Mouse (Mus musculus): ENCODE results near the gene Hvcn1. TPM values are rescaled to one million over a fixed set of nuclear protein-coding genes. Genes with fewer than 3 reads are reported as not detected.

The Hvcn1 gene
- 9.8 and 10.3 TPM in 2 replicates for polyA plus RNA-seq (2015; fragmentation: Nextera tagmentation; extraction: Ambion mirVana)

DNA sequence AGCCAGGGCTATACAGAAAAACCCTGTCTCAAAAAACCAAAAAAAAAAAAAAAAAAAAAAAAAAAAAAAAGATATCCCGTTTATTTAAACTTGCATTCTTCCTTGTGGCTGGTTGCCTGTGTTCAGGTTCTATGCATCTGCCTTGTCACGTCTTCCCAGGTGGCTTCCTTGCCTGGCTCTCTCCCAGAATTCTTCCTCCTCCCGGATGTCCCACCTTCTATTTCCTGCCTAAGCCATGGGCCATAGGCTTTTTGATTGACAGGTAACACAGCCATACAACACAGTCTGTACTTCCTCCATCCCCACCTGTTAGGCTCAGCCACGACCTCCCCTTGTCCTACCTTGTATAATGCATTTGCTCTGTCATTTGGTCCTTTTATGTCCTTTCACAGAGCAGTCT lies at the start of gene Hvcn1:
TSS of gene Hvcn1 (plus strand) at position 330 of the 400 bp plus-strand sequence.
- WGBS: 68% methylated on average over 4 of the region's 4 CpGs
- no peak for ATAC-seq (ENCODE audit: insufficient number of reproducible peaks, low FRiP score, low TSS enrichment, low read depth)
- H3K4me1 ChIP-seq: peaks cover 15% of the 10 kb centered on the region
- H3K27me3 ChIP-seq: no peaks in the 10 kb centered on the region
- H3K9ac ChIP-seq: no peak within 1 kb of the TSS
- no peak within 1 kb of the TSS for H3K4me3 ChIP-seq (replicated peaks)
- H3K9me3 ChIP-seq (replicated peaks): no peaks in the 10 kb centered on the region
- H3K27ac ChIP-seq (replicated peaks): no peak within 1 kb of the TSS
- no peak within 1 kb of the TSS for H3K4me2 ChIP-seq (replicated peaks)
- H3K36me3 ChIP-seq: no peaks in the 10 kb centered on the region

DNA sequence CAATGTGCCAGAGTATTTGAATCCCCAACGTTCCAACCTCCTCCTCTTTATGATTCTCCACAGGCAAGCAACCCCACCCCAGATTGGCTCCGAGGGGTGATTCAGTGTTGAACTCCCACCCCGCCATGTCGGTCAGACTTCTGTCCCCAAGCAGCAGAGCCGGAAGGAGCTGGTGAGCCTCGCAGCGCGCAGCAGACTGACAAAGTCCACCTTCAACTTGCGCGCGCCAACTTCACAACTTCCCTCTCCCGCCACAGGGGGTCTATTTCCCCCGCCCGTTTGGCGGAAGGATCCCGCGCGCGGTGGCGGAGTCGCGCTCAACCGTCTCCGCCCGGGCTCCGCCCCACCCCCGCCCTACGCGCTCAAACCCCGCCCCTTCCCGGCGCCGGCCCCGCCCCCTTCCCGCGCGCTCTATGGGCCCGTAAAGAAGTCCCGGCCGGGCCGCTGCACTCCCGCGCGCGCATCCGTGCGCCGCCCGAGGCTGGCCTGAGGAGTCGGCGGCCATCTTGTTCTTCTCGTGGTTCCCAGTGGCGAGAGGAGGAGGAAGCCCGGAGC lies 48.7 kb upstream of the Hvcn1 start, which contains the start of gene Ppp1cc:
TSS of gene Ppp1cc (plus strand) at position 452 of the 555 bp plus-strand sequence.
- Histone ChIP-seq H3K4me3 (replicated peaks) (peak within 1 kb of the TSS; percentile 85), H3K4me2 (replicated peaks) (peak within 1 kb of the TSS; percentile 65), H3K4me1 (peaks cover 52% of the 10 kb centered on the region), H3K27ac (replicated peaks) (peak within 1 kb of the TSS; percentile 91), H3K9ac (peak within 1 kb of the TSS; percentile 88), H3K36me3 (peaks cover 6% of the 10 kb centered on the region; the same call in 1 of the 2 replicates), H3K9me3 (replicated peaks) (no peaks in the 10 kb centered on the region), H3K27me3 (no peaks in the 10 kb centered on the region)
- peak; percentile 93 for ATAC-seq (ENCODE audit: insufficient number of reproducible peaks, low FRiP score, low TSS enrichment, low read depth)
- WGBS: under 1% methylated on average over 47 of the region's 54 CpGs

DNA sequence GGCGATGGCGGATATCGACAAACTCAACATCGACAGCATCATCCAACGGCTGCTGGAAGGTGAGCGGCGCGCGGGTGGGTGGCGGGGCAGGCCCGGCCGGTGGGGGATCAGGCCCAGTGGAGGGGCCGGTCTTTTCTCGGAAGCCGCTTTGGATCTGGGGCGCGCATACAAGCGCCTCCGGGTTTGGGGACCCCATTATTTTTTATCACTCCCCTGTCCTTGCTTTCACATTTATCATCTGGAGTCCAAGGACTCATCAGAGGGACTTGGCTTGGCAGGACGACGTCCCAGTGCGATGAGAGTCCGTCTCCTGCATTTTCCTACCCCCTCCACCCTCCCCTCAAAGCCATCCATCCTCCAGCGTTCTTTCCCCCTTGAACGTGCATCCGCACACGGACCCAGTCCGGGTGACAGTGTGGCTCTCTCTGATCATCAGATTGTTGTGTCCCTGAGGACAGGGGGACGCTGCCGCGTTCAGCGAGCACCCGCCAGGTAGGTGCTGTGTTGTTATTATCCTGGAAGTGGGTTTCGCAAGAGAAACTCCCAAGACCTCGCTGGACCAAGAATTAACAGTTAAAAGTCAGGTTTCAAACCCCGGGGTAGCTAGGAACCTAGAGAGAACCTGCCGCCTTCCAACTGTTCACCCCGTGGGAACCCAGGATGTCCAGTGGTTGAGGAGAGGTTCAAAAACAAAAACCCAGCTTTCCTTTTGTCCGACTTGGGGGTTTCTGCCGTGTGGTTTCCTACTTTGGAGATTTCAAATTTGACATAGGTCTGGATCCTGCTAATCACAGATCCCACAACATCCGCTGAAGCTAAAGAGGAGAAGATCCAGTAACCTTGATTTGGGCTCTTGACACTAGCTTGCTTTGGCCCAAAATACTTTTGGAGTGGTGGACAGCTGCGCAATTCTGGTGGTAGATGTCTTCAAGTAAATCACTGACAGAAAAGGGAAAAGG lies 47.8 kb upstream of the Hvcn1 start:
- ATAC-seq (ENCODE audit: insufficient number of reproducible peaks, low FRiP score, low TSS enrichment, low read depth): peak; percentile 17; the same call in 1 of the 2 replicates
- no peaks in the 10 kb centered on the region for H3K9me3 ChIP-seq (replicated peaks)
- no peaks in the 10 kb centered on the region for H3K27me3 ChIP-seq
- H3K36me3 ChIP-seq: peaks cover 10% of the 10 kb centered on the region; the same call in 1 of the 2 replicates
- peak overlapping the region; percentile 65 for H3K4me2 ChIP-seq (replicated peaks)
- peak overlapping the region; percentile 76 for H3K27ac ChIP-seq (replicated peaks)
- H3K4me3 ChIP-seq (replicated peaks): peak overlapping the region; percentile 85
- H3K9ac ChIP-seq: peak overlapping the region; percentile 88
- 1% methylated on average over 42 of the region's 42 CpGs for WGBS
- H3K4me1 ChIP-seq: peaks cover 62% of the 10 kb centered on the region

DNA sequence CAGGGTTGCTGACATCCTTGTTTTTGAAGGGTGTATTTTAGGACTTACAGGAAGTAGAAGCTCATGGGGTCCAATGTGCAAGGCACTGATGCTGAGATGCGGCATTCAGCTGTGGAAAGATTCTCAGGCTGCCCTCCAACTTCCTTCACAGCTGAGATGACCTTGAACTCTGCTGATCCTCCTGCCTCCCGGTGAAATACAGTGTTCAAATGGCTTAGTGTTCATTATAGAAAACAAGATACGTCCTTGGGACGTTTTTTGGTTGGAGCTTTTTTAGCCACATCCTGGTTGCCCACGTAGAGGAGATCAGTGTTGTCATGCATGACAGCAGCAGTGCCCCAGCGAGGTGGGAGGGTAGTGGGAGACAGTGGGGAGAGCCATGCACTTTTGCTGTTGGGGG lies 43.4 kb upstream of the Hvcn1 start:
- Histone ChIP-seq H3K4me1 (peaks cover 75% of the 10 kb centered on the region), H3K27me3 (no peaks in the 10 kb centered on the region), H3K27ac (replicated peaks) (no peak overlapping the region), H3K9me3 (replicated peaks) (no peaks in the 10 kb centered on the region), H3K4me2 (replicated peaks) (no peak overlapping the region; the same call in 1 of the 2 replicates), H3K9ac (no peak overlapping the region), H3K36me3 (peaks cover 28% of the 10 kb centered on the region), H3K4me3 (replicated peaks) (no peak overlapping the region)
- ATAC-seq (ENCODE audit: insufficient number of reproducible peaks, low FRiP score, low TSS enrichment, low read depth): no peak
- 37% methylated on average over 6 of the region's 6 CpGs for WGBS

DNA sequence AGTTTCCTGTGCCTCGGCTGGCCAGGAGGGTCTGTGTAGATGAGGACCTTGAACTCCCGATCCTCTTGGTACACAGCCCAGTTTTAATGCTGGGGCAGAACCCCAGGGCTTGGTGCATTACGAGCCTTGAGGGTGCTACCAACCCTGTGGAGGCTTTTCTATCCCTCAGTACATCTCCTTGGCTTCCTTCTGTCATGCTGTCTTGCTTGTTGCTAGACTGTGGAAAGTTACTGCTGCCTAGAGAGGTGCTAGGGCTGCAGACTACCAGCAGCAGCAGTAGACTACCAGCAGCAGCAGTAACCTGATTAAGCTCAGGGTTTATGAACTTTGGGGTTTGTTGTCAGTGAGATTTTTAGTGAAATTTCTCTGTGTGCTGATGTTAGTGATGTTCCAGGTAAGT lies 42.6 kb upstream of the Hvcn1 start:
- Histone ChIP-seq H3K27ac (replicated peaks) (no peak overlapping the region), H3K9me3 (replicated peaks) (no peaks in the 10 kb centered on the region), H3K4me2 (replicated peaks) (no peak overlapping the region), H3K4me1 (peaks cover 75% of the 10 kb centered on the region), H3K27me3 (no peaks in the 10 kb centered on the region), H3K9ac (no peak overlapping the region), H3K4me3 (replicated peaks) (no peak overlapping the region), H3K36me3 (peaks cover 35% of the 10 kb centered on the region)
- ATAC-seq (ENCODE audit: insufficient number of reproducible peaks, low FRiP score, low TSS enrichment, low read depth): no peak
- WGBS: 58% methylated on average over 3 of the region's 3 CpGs

DNA sequence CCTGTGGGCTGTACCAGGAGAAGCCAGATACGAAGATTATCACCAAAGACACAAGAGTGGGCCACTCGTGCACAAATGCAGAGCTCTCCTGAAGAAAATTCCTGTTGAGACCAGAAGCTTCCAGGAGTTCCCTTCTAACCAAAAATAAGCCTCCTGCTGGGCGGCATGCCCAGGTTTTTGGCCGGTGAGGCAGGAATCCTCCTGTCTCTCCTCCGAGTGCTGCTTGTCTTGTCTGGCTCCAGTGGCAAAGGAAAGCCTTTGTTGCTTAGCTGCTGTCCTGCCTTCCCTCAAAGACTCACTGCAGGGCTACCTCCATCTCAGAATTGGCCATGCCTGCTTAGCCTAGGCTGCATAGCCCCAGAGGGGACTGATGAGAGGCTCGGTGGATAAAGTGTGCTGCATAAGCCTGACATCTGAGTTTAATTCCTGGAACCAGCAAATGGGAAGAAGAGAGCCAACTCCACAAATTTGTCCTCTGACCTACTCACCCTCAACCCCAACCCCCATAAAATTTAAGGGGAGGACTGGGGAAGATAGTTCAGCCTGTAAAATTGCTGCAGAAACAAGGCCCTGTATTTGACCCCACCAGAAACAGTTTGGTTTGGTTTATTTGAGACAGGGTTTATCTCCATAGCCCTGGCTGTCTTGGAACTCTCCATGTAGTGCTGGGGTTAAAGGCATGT lies 41.2 kb upstream of the Hvcn1 start:
- H3K4me2 ChIP-seq (replicated peaks): no peak overlapping the region
- H3K27me3 ChIP-seq: no peaks in the 10 kb centered on the region
- no peak overlapping the region for H3K4me3 ChIP-seq (replicated peaks)
- 38% methylated on average over 6 of the region's 6 CpGs for WGBS
- H3K36me3 ChIP-seq: peaks cover 46% of the 10 kb centered on the region
- peak overlapping the region; percentile 51; the same call in 1 of the 2 replicates for H3K27ac ChIP-seq (replicated peaks)
- ATAC-seq (ENCODE audit: insufficient number of reproducible peaks, low FRiP score, low TSS enrichment, low read depth): no peak
- H3K9ac ChIP-seq: no peak overlapping the region
- no peaks in the 10 kb centered on the region for H3K9me3 ChIP-seq (replicated peaks)
- peaks cover 63% of the 10 kb centered on the region for H3K4me1 ChIP-seq

DNA sequence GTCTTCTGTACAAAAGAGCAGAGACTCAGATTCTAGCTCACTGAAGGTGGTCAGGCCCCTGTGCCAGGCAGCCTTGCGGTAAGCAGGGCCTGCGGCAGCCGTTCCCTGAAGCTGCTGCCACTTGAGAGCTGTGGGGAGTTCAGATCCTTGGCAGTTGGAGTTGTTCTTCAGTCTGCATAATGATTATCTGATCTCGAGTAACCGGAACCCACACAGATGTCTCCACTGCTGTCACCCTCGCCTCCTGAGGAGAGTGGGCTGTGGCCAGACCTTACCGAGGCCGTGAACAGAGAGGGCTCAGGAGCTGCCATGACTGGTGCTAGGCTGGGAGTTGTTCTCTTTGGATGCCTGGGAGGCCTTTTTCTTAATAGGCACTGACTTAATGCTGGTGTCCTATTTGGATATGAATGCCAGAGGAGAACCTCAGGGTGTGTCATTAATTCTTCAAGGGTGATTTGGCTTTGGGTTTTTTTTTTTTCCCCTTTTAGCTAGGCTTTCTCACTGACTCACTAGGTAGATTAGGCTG lies 39.9 kb upstream of the Hvcn1 start:
- 42% methylated on average over 8 of the region's 8 CpGs for WGBS
- no peaks in the 10 kb centered on the region for H3K9me3 ChIP-seq (replicated peaks)
- H3K27me3 ChIP-seq: no peaks in the 10 kb centered on the region
- peak overlapping the region; percentile 55; the same call in 1 of the 2 replicates for H3K27ac ChIP-seq (replicated peaks)
- H3K9ac ChIP-seq: no peak overlapping the region
- H3K4me3 ChIP-seq (replicated peaks): no peak overlapping the region
- H3K4me2 ChIP-seq (replicated peaks): no peak overlapping the region; the same call in 1 of the 2 replicates
- H3K36me3 ChIP-seq: peaks cover 57% of the 10 kb centered on the region
- ATAC-seq (ENCODE audit: insufficient number of reproducible peaks, low FRiP score, low TSS enrichment, low read depth): no peak; the same call in 1 of the 2 replicates
- peaks cover 49% of the 10 kb centered on the region for H3K4me1 ChIP-seq

DNA sequence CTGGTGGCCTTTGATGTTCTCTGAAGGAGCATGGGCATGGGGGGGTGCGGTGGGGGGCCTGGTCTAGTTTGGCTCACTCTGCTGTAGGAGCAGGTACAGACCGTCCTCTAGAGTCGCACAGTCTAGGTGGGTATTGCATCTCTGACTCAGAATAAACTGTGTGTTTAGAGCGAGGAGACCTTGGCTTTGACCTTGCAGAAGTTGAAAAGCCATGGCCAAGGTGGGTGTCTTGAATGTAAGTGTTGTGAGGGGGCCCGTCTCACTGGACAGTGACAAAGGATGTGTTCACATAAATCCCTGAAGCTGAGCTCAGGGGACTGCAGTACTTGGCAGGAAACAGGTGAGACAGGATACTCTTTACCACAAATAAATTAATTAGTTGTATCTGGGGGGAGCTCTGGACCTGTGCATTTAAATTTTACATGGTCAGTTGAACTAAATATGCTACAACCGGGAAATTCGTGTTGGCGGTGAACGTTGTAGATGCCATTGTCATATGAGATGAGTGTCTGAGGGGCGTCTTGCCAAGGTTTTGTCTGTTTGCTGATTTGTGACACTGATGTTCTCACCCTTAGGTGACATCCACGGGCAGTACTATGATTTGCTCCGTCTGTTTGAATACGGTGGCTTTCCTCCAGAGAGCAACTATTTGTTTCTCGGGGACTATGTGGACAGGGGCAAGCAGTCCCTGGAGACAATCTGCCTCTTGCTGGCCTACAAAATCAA lies 38.1 kb upstream of the Hvcn1 start:
- no peaks in the 10 kb centered on the region for H3K9me3 ChIP-seq (replicated peaks)
- H3K4me2 ChIP-seq (replicated peaks): no peak overlapping the region
- no peak overlapping the region for H3K27ac ChIP-seq (replicated peaks)
- no peak overlapping the region for H3K4me3 ChIP-seq (replicated peaks)
- H3K9ac ChIP-seq: no peak overlapping the region
- peaks cover 66% of the 10 kb centered on the region for H3K36me3 ChIP-seq
- ATAC-seq (ENCODE audit: insufficient number of reproducible peaks, low FRiP score, low TSS enrichment, low read depth): no peak
- H3K4me1 ChIP-seq: peaks cover 31% of the 10 kb centered on the region
- 87% methylated on average over 14 of the region's 14 CpGs for WGBS
- H3K27me3 ChIP-seq: no peaks in the 10 kb centered on the region

DNA sequence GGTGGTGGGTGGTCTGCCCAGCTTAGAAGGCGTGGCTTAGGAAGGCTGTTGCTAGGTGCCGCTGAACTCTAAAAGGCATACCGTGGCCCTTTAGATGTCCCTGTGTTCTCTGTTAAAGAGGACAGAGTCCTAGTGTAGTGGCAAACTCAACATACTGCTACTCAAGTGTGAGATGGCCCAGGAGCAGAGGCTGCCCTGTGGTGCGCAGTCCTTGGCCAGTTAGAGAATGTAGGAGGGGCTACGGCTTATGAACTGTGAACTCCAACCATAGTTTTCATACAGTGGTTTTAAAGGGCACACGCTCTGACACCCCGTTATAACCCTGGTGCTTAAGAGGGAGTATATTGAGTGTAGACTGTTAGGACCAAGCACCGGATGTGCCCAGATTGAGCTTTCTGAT lies 35.5 kb upstream of the Hvcn1 start:
- Histone ChIP-seq H3K9me3 (replicated peaks) (no peaks in the 10 kb centered on the region), H3K27ac (replicated peaks) (no peak overlapping the region), H3K4me3 (replicated peaks) (no peak overlapping the region), H3K4me1 (peaks cover 8% of the 10 kb centered on the region), H3K4me2 (replicated peaks) (no peak overlapping the region), H3K9ac (no peak overlapping the region), H3K27me3 (no peaks in the 10 kb centered on the region), H3K36me3 (peaks cover 70% of the 10 kb centered on the region)
- WGBS: 93% methylated on average over 8 of the region's 8 CpGs
- ATAC-seq (ENCODE audit: insufficient number of reproducible peaks, low FRiP score, low TSS enrichment, low read depth): no peak

DNA sequence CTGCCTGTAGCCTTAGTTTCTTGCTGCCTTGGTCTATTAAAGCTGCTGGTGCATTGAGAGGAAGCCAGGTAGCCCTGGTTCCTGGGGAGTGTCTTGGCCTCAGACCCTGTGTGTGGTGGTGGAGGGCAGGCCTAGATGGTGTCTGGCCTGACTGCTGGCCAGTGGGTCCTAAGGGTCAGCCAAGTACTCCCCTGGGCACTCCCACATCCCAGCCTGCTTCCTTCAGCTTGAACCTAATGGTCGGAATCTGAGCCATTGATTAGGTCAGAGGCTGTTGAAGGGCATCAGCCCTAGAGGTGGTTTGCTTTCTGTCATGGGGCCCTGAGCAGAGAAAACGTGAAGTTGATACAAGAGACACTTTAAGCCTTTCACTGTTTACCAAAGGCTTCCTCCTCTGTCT lies 31.2 kb upstream of the Hvcn1 start:
- no peaks in the 10 kb centered on the region for H3K4me1 ChIP-seq
- peaks cover 49% of the 10 kb centered on the region for H3K36me3 ChIP-seq
- ATAC-seq (ENCODE audit: insufficient number of reproducible peaks, low FRiP score, low TSS enrichment, low read depth): no peak
- no peak overlapping the region for H3K27ac ChIP-seq (replicated peaks)
- WGBS: 53% methylated on average over 2 of the region's 2 CpGs
- H3K27me3 ChIP-seq: no peaks in the 10 kb centered on the region
- 0 out of 2 replicates have a peak overlapping the region, but pooled peaks have one; percentile 2 for H3K9ac ChIP-seq
- no peaks in the 10 kb centered on the region for H3K9me3 ChIP-seq (replicated peaks)
- H3K4me2 ChIP-seq (replicated peaks): no peak overlapping the region
- no peak overlapping the region for H3K4me3 ChIP-seq (replicated peaks)
